Mouse (Mus musculus): ENCODE measurements at regions not wholly inside any gene's neighbourhood (a gene's known extent, or its start where the extent isn't known, plus 50 kb on each side); places are given as distances from the start of the nearest gene placed in this dataset.

- TF ChIP-seq CTCF (IDR thresholded peaks at IDR 0.05; ENCODE audit: borderline replicate concordance, control insufficient read depth, extremely low read depth, insufficient read depth, low read length, poor library complexity), result no peak
- no peak for TF ChIP-seq POLR2A (IDR thresholded peaks at IDR 0.05; ENCODE audit: control insufficient read depth, extremely low read depth, insufficient read depth, low read length, poor library complexity)
Observed at GRCm38 (mm10) chr13:59363428-59363827, 221.6 kb downstream of the Agtpbp1 start.

All from thymus, adult 2 months (tissue).